Mouse (Mus musculus): ENCODE results near the gene Zfp275. TPM values are rescaled to one million over a fixed set of nuclear protein-coding genes. Genes with fewer than 3 reads are reported as not detected.

The Zfp275 gene
- polyA plus RNA-seq, 1 experiment from 2014 or later = 8.4 TPM

- peak; percentile 13; the same call in 1 of the 2 replicates for ATAC-seq
Observed at GRCm38 (mm10) chrX:73342941-73343735, 717 bp downstream of the Zfp275 start.

GRCm38 (mm10) chrX:73343802-73344201 is 1.4 kb downstream of the Zfp275 start:
- Histone ChIP-seq H3K9ac (ENCODE audit: low read depth, low read length) (no peak overlapping the region), H3K4me3 (ENCODE audit: low read length) (no peak overlapping the region), H3K27ac (ENCODE audit: low read depth, low read length) (no peak overlapping the region), H3K4me1 (ENCODE audit: control insufficient read depth, insufficient read depth, low read depth, low read length) (peaks cover 4% of the 10 kb centered on the region), H3K36me3 (ENCODE audit: control insufficient read depth, insufficient read depth, low read length) (no peaks in the 10 kb centered on the region), H3K9me3 (ENCODE audit: control insufficient read depth, low read length) (no peaks in the 10 kb centered on the region), H3K27me3 (replicated peaks; ENCODE audit: control insufficient read depth, insufficient read depth, low read length) (no peaks in the 10 kb centered on the region), H3K4me2 (ENCODE audit: low read length) (peak overlapping the region; percentile 63)
- no peak for ATAC-seq
- 90% methylated on average over 1 of the region's 1 CpGs for WGBS

More at GRCm38 (mm10) chrX:73342941-73343735, 717 bp downstream of the Zfp275 start:
- peak overlapping the region; percentile 72 for H3K27ac ChIP-seq (ENCODE audit: low read depth, low read length)
- 22% methylated on average over 15 of the region's 15 CpGs for WGBS
- H3K27me3 ChIP-seq (replicated peaks; ENCODE audit: control insufficient read depth, insufficient read depth, low read length) = no peaks in the 10 kb centered on the region
- H3K4me2 ChIP-seq (ENCODE audit: low read length) = peak overlapping the region; percentile 63
- no peaks in the 10 kb centered on the region for H3K9me3 ChIP-seq (ENCODE audit: control insufficient read depth, low read length)
- H3K4me3 ChIP-seq (ENCODE audit: low read length) = peak overlapping the region; percentile 54
- no peaks in the 10 kb centered on the region for H3K36me3 ChIP-seq (ENCODE audit: control insufficient read depth, insufficient read depth, low read length)
- H3K4me1 ChIP-seq (ENCODE audit: control insufficient read depth, insufficient read depth, low read depth, low read length) = peaks cover 4% of the 10 kb centered on the region
- peak overlapping the region; percentile 76 for H3K9ac ChIP-seq (ENCODE audit: low read depth, low read length)

- no peaks in the 10 kb centered on the region for H3K9me3 ChIP-seq (ENCODE audit: control insufficient read depth, low read length)
- no peak overlapping the region for H3K27ac ChIP-seq (ENCODE audit: low read depth, low read length)
- no peak overlapping the region for H3K9ac ChIP-seq (ENCODE audit: low read depth, low read length)
- H3K4me3 ChIP-seq (ENCODE audit: low read length) = no peak overlapping the region
- no peak for ATAC-seq
- WGBS = 65% methylated on average over 1 of the region's 1 CpGs
- no peak overlapping the region for H3K4me2 ChIP-seq (ENCODE audit: low read length)
- H3K27me3 ChIP-seq (replicated peaks; ENCODE audit: control insufficient read depth, insufficient read depth, low read length) = no peaks in the 10 kb centered on the region
- H3K36me3 ChIP-seq (ENCODE audit: control insufficient read depth, insufficient read depth, low read length) = no peaks in the 10 kb centered on the region
- peaks cover 4% of the 10 kb centered on the region for H3K4me1 ChIP-seq (ENCODE audit: control insufficient read depth, insufficient read depth, low read depth, low read length)
Observed at GRCm38 (mm10) chrX:73344346-73344745, 1.9 kb downstream of the Zfp275 start.

- 91% methylated on average over 2 of the region's 2 CpGs for WGBS
- H3K4me3 ChIP-seq (ENCODE audit: low read length) = no peak overlapping the region
- H3K27ac ChIP-seq (ENCODE audit: low read depth, low read length) = no peak overlapping the region
- peaks cover 9% of the 10 kb centered on the region; the same call in 1 of the 2 replicates for H3K9me3 ChIP-seq (ENCODE audit: control insufficient read depth, low read length)
- peaks cover 23% of the 10 kb centered on the region for H3K36me3 ChIP-seq (ENCODE audit: control insufficient read depth, insufficient read depth, low read length)
- no peak for ATAC-seq
- H3K4me1 ChIP-seq (ENCODE audit: control insufficient read depth, insufficient read depth, low read depth, low read length) = no peaks in the 10 kb centered on the region
- no peak overlapping the region for H3K9ac ChIP-seq (ENCODE audit: low read depth, low read length)
- no peaks in the 10 kb centered on the region for H3K27me3 ChIP-seq (replicated peaks; ENCODE audit: control insufficient read depth, insufficient read depth, low read length)
- no peak overlapping the region for H3K4me2 ChIP-seq (ENCODE audit: low read length)
Observed at GRCm38 (mm10) chrX:73356163-73356562, 13.7 kb downstream of the Zfp275 start.

- WGBS = 83% methylated on average over 1 of the region's 1 CpGs
- Histone ChIP-seq H3K36me3 (ENCODE audit: control insufficient read depth, insufficient read depth, low read length) (peaks cover 23% of the 10 kb centered on the region), H3K4me1 (ENCODE audit: control insufficient read depth, insufficient read depth, low read depth, low read length) (no peaks in the 10 kb centered on the region), H3K27ac (ENCODE audit: low read depth, low read length) (no peak overlapping the region), H3K4me3 (ENCODE audit: low read length) (no peak overlapping the region), H3K27me3 (replicated peaks; ENCODE audit: control insufficient read depth, insufficient read depth, low read length) (no peaks in the 10 kb centered on the region), H3K9ac (ENCODE audit: low read depth, low read length) (no peak overlapping the region), H3K9me3 (ENCODE audit: control insufficient read depth, low read length) (peaks cover 9% of the 10 kb centered on the region; the same call in 1 of the 2 replicates), H3K4me2 (ENCODE audit: low read length) (no peak overlapping the region)
- ATAC-seq = no peak
Observed at GRCm38 (mm10) chrX:73356719-73357118, 14.3 kb downstream of the Zfp275 start.

- Histone ChIP-seq H3K27me3 (replicated peaks; ENCODE audit: control insufficient read depth, insufficient read depth, low read length) (no peaks in the 10 kb centered on the region), H3K9ac (ENCODE audit: low read depth, low read length) (no peak overlapping the region), H3K9me3 (ENCODE audit: control insufficient read depth, low read length) (no peaks in the 10 kb centered on the region), H3K4me1 (ENCODE audit: control insufficient read depth, insufficient read depth, low read depth, low read length) (no peaks in the 10 kb centered on the region), H3K36me3 (ENCODE audit: control insufficient read depth, insufficient read depth, low read length) (no peaks in the 10 kb centered on the region), H3K4me2 (ENCODE audit: low read length) (no peak overlapping the region), H3K4me3 (ENCODE audit: low read length) (no peak overlapping the region), H3K27ac (ENCODE audit: low read depth, low read length) (no peak overlapping the region)
- no peak for ATAC-seq
Observed at GRCm38 (mm10) chrX:73363291-73363690, 20.9 kb downstream of the Zfp275 start.

- no peak overlapping the region for H3K4me2 ChIP-seq (ENCODE audit: low read length)
- no peak overlapping the region for H3K4me3 ChIP-seq (ENCODE audit: low read length)
- ATAC-seq = peak; percentile 80
- H3K4me1 ChIP-seq (ENCODE audit: control insufficient read depth, insufficient read depth, low read depth, low read length) = no peaks in the 10 kb centered on the region
- H3K9me3 ChIP-seq (ENCODE audit: control insufficient read depth, low read length) = no peaks in the 10 kb centered on the region
- no peaks in the 10 kb centered on the region for H3K36me3 ChIP-seq (ENCODE audit: control insufficient read depth, insufficient read depth, low read length)
- no peaks in the 10 kb centered on the region for H3K27me3 ChIP-seq (replicated peaks; ENCODE audit: control insufficient read depth, insufficient read depth, low read length)
- no peak overlapping the region for H3K27ac ChIP-seq (ENCODE audit: low read depth, low read length)
- WGBS = 42% methylated on average over 6 of the region's 6 CpGs
- H3K9ac ChIP-seq (ENCODE audit: low read depth, low read length) = no peak overlapping the region
Observed at GRCm38 (mm10) chrX:73384419-73384818, 42.0 kb downstream of the Zfp275 start.

GRCm38 (mm10) chrX:73384924-73385323 is 42.5 kb downstream of the Zfp275 start:
- Histone ChIP-seq H3K4me2 (ENCODE audit: low read length) (no peak overlapping the region), H3K4me3 (ENCODE audit: low read length) (no peak overlapping the region), H3K27ac (ENCODE audit: low read depth, low read length) (no peak overlapping the region), H3K9ac (ENCODE audit: low read depth, low read length) (no peak overlapping the region), H3K4me1 (ENCODE audit: control insufficient read depth, insufficient read depth, low read depth, low read length) (no peaks in the 10 kb centered on the region), H3K9me3 (ENCODE audit: control insufficient read depth, low read length) (no peaks in the 10 kb centered on the region), H3K27me3 (replicated peaks; ENCODE audit: control insufficient read depth, insufficient read depth, low read length) (no peaks in the 10 kb centered on the region), H3K36me3 (ENCODE audit: control insufficient read depth, insufficient read depth, low read length) (no peaks in the 10 kb centered on the region)
- 32% methylated on average over 1 of the region's 1 CpGs for WGBS
- 0 out of 2 replicates have a peak, but pooled peaks have one; percentile 14 for ATAC-seq

GRCm38 (mm10) chrX:73391481-73391880 is 49.1 kb downstream of the Zfp275 start:
- Histone ChIP-seq H3K36me3 (ENCODE audit: control insufficient read depth, insufficient read depth, low read length) (no peaks in the 10 kb centered on the region), H3K27ac (ENCODE audit: low read depth, low read length) (no peak overlapping the region), H3K4me3 (ENCODE audit: low read length) (no peak overlapping the region), H3K9me3 (ENCODE audit: control insufficient read depth, low read length) (no peaks in the 10 kb centered on the region), H3K4me2 (ENCODE audit: low read length) (no peak overlapping the region), H3K27me3 (replicated peaks; ENCODE audit: control insufficient read depth, insufficient read depth, low read length) (no peaks in the 10 kb centered on the region), H3K4me1 (ENCODE audit: control insufficient read depth, insufficient read depth, low read depth, low read length) (no peaks in the 10 kb centered on the region), H3K9ac (ENCODE audit: low read depth, low read length) (no peak overlapping the region)
- WGBS = 82% methylated on average over 4 of the region's 4 CpGs
- no peak for ATAC-seq
